Mouse (Mus musculus): ENCODE results near the gene Ripor1. TPM values are rescaled to one million over a fixed set of nuclear protein-coding genes. Genes with fewer than 3 reads are reported as not detected.

Gene Ripor1
- total and polyA plus RNA-seq, 3 experiments: 0.24 to 7.2 (median 1.7) TPM

DNA sequence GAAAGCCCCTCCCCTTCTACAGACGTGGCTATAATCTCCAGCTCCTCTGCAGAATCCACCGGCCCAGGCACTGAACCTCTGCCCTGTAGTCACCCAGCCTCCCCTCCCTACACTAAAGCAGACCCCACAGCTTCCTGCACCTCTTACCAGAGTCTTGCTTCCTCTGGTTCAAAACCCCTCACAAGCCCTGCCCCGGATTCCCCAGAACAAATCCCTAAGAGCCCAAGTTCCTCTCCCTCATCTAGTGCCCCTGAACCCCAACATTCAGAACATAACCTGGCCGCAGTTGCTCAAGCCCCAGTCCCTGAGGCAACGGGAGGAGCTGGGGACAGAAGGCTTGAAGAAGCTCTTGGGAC lies 13.2 kb downstream of the Ripor1 start:
- H3K4me3 ChIP-seq (replicated peaks in 1 of 3; ENCODE audit: low read depth in 2 of 3, low read length in 2 of 3, poor library complexity in 1 of 3): no peak overlapping the region
- no peaks in the 10 kb centered on the region for H3K9me3 ChIP-seq (replicated peaks; ENCODE audit: low read length)
- H3K79me2 ChIP-seq (replicated peaks; ENCODE audit: control insufficient read depth, extremely low read depth, insufficient read depth, poor library complexity, severe bottlenecking): no peaks in the 10 kb centered on the region
- H3K9ac ChIP-seq (ENCODE audit: insufficient read depth, low read depth): no peak overlapping the region
- peaks cover 0 to 17% of the 10 kb centered on the region in 2 experiments; a peak in 2 of 4 replicates for H3K4me1 ChIP-seq (ENCODE audit: control insufficient read depth in 1 of 2, insufficient read depth in 2 of 2)
- no peak overlapping the region for H3K4me2 ChIP-seq (ENCODE audit: insufficient read depth, low read depth, poor library complexity, severe bottlenecking)
- TF ChIP-seq IRF4 (IDR thresholded peaks at IDR 0.05; ENCODE audit: low read depth, low read length): no peak
- TF ChIP-seq JUN (IDR thresholded peaks at IDR 0.05; ENCODE audit: insufficient read depth, low read depth, low read length): no peak
- no peak for TF ChIP-seq ZNF384 (IDR thresholded peaks at IDR 0.05; ENCODE audit: low read depth, low read length)
- TF ChIP-seq EP300 (IDR thresholded peaks at IDR 0.05; ENCODE audit: low read length): no peak
- TF ChIP-seq MAX (IDR thresholded peaks at IDR 0.05; ENCODE audit: low read length): no peak
- TF ChIP-seq USF2 (conservative IDR thresholded peaks at IDR 0.05; ENCODE audit: low read depth, low read length): no peak
- no peak for TF ChIP-seq NRF1 (IDR thresholded peaks at IDR 0.05; ENCODE audit: low read depth, low read length)
- TF ChIP-seq MXI1 (IDR thresholded peaks at IDR 0.05; ENCODE audit: low read depth, low read length): no peak
- TF ChIP-seq MAFK (IDR thresholded peaks at IDR 0.05; ENCODE audit: insufficient replicate concordance, low read length): no peak
- no peak for TF ChIP-seq MEF2A (IDR thresholded peaks at IDR 0.05; ENCODE audit: borderline replicate concordance, low read depth, low read length)
- no peak overlapping the region for H3K27ac ChIP-seq (ENCODE audit: insufficient read depth, low read depth)
- in situ Hi-C loops (cut with MboI; ENCODE audit: low pct_ligation_motif_present, low pct_unique_long_range_greater_than_20kb, low sequenced_read_pairs): no loop called here
- peaks cover 32 to 80% of the 10 kb centered on the region in 2 experiments for H3K36me3 ChIP-seq (replicated peaks in 1 of 2; ENCODE audit: control insufficient read depth in 1 of 2, insufficient read depth in 1 of 2, low read length in 1 of 2)
- DNase-seq (ENCODE audit: extremely low read depth): no peak
- H3K27me3 ChIP-seq (replicated peaks): no peaks in the 10 kb centered on the region
- dilution Hi-C loops (cut with MboI; ENCODE audit: extremely low pct_ligation_motif_present, extremely low pct_unique_long_range_greater_than_20kb, low sequenced_read_pairs): no loop called here

DNA sequence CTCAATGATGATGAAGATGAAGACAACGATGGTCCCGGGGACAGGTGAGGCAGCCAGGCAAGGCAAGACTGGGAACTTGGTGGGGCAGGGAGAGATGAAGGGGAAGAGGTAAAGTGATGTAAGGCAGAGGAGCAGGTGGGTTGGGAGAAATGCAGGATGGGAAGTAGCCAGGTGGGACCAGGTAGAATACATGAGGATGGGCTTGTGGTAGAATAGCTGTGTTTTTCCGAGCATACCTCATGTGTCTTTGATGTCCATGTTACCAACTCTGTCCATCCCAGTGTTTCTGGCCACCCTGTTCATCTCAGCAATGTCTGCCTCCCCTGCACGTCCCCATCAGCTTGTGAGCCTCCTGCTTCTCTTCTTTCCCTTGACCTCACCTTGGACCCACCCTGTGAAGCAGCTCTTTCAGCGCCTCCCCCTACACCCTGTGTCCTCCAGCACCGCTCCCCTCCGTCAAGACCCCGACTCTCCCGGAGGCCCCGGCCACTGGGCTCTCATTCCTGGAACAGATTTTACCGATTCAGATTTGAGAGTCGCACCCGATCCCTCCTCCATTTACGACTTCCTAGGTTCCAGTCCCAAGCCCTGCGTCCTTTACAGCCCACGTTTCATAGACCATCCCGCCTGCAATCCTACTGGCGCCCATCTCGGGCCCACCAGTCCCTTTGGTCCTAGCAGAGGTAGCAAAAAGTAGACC lies 14.0 kb downstream of the Ripor1 start:
- H3K27ac ChIP-seq (ENCODE audit: insufficient read depth, low read depth): no peak overlapping the region
- peaks cover 0 to 25% of the 10 kb centered on the region in 2 experiments; a peak in 2 of 4 replicates for H3K4me1 ChIP-seq (ENCODE audit: control insufficient read depth in 1 of 2, insufficient read depth in 2 of 2)
- no peaks in the 10 kb centered on the region for H3K27me3 ChIP-seq (replicated peaks)
- no peaks in the 10 kb centered on the region for H3K79me2 ChIP-seq (replicated peaks; ENCODE audit: control insufficient read depth, extremely low read depth, insufficient read depth, poor library complexity, severe bottlenecking)
- no peak overlapping the region for H3K9ac ChIP-seq (ENCODE audit: insufficient read depth, low read depth)
- H3K9me3 ChIP-seq (replicated peaks; ENCODE audit: low read length): no peaks in the 10 kb centered on the region
- DNase-seq (ENCODE audit: extremely low read depth): no peak
- in situ Hi-C loops (cut with MboI; ENCODE audit: low pct_ligation_motif_present, low pct_unique_long_range_greater_than_20kb, low sequenced_read_pairs) (no loop called here), dilution Hi-C loops (cut with MboI; ENCODE audit: extremely low pct_ligation_motif_present, extremely low pct_unique_long_range_greater_than_20kb, low sequenced_read_pairs) (no loop called here)
- TF ChIP-seq ELF1 (IDR thresholded peaks at IDR 0.05; ENCODE audit: low read depth, low read length) (no peak), HCFC1 (IDR thresholded peaks at IDR 0.05; ENCODE audit: low read depth, low read length) (no peak), CTCF (conservative IDR thresholded peaks at IDR 0.05 in 1 of 2, IDR thresholded peaks at IDR 0.05 in 1 of 2; ENCODE audit: low read depth in 2 of 2, low read length in 2 of 2) (no peak), BHLHE40 (IDR thresholded peaks at IDR 0.05; ENCODE audit: low read depth, low read length) (no peak), POLR2AphosphoS2 (IDR thresholded peaks at IDR 0.05; ENCODE audit: low read depth, low read length) (no peak), ZMIZ1 (IDR thresholded peaks at IDR 0.05; ENCODE audit: low read depth, low read length) (no peak), POLR2A (IDR thresholded peaks at IDR 0.05; ENCODE audit: low read depth, low read length) (no peak)
- H3K4me2 ChIP-seq (ENCODE audit: insufficient read depth, low read depth, poor library complexity, severe bottlenecking): no peak overlapping the region
- H3K36me3 ChIP-seq (replicated peaks in 1 of 2; ENCODE audit: control insufficient read depth in 1 of 2, insufficient read depth in 1 of 2, low read length in 1 of 2): peaks cover 32 to 76% of the 10 kb centered on the region in 2 experiments
- no peak overlapping the region for H3K4me3 ChIP-seq (replicated peaks in 1 of 3; ENCODE audit: low read depth in 2 of 3, low read length in 2 of 3, poor library complexity in 1 of 3)

Measured in CH12.LX (cell line).